Mouse (Mus musculus) stomach, postnatal 0 days (tissue): ENCODE results near the gene Ccne1.

Source experiments
- CTCF ChIP-seq: IDR thresholded peaks from 2 replicates; pipeline ENCODE4 v1.5.1; 2016; ENCODE audit warnings: antibody characterized with exemption, low read depth, mild to moderate bottlenecking, moderate library complexity
- EP300 ChIP-seq: optimal IDR thresholded peaks from 2 replicates; pipeline ENCODE3; 2016; ENCODE audit warnings: antibody characterized with exemption

GRCm38 (mm10) chr7:38112451-38112850 lies 5.1 kb upstream of the Ccne1 start:
- TF ChIP-seq CTCF (no peak), EP300 (no peak)
